Mouse (Mus musculus): ENCODE data around the gene Vangl1. TPM values are rescaled to one million over a fixed set of nuclear protein-coding genes. Genes with fewer than 3 reads are reported as not detected.

Gene Vangl1
- polyA plus RNA-seq, 1 experiment, result 7.7 TPM

- Histone ChIP-seq H3K4me3 (ENCODE audit: low read depth, low read length) (no peak overlapping the region), H3K27me3 (ENCODE audit: control insufficient read depth, insufficient read depth, low read length) (no peaks in the 10 kb centered on the region), H3K27ac (ENCODE audit: insufficient read depth, low read depth, low read length) (no peak overlapping the region), H3K36me3 (ENCODE audit: control insufficient read depth, insufficient read depth, low read length) (no peaks in the 10 kb centered on the region), H3K4me1 (ENCODE audit: control insufficient read depth, insufficient read depth, insufficient read length, low read length) (no peaks in the 10 kb centered on the region; the same call in 1 of the 2 replicates)
- WGBS, result 78% methylated on average over 6 of the region's 6 CpGs
- no peak for TF ChIP-seq POLR2A (IDR thresholded peaks at IDR 0.05; ENCODE audit: low read depth, low read length)
Measured at GRCm38 (mm10) chr3:102145645-102146386, 58.7 kb downstream of the Vangl1 start.

- WGBS, result 94% methylated on average over 4 of the region's 4 CpGs
- Histone ChIP-seq H3K36me3 (ENCODE audit: control insufficient read depth, insufficient read depth, low read length) (no peaks in the 10 kb centered on the region), H3K4me3 (ENCODE audit: low read depth, low read length) (no peak overlapping the region), H3K4me1 (ENCODE audit: control insufficient read depth, insufficient read depth, insufficient read length, low read length) (no peaks in the 10 kb centered on the region; the same call in 1 of the 2 replicates), H3K27me3 (ENCODE audit: control insufficient read depth, insufficient read depth, low read length) (no peaks in the 10 kb centered on the region), H3K27ac (ENCODE audit: insufficient read depth, low read depth, low read length) (no peak overlapping the region)
- TF ChIP-seq POLR2A (IDR thresholded peaks at IDR 0.05; ENCODE audit: low read depth, low read length) (no peak), CTCF (IDR thresholded peaks at IDR 0.05; ENCODE audit: extremely low read depth, insufficient read length, insufficient replicate concordance, low read depth, low read length) (no peak)
Measured at GRCm38 (mm10) chr3:102144401-102144800, 60.1 kb downstream of the Vangl1 start.

GRCm38 (mm10) chr3:102143536-102143935, 61.0 kb downstream of the Vangl1 start:
- H3K4me1 ChIP-seq (ENCODE audit: control insufficient read depth, insufficient read depth, insufficient read length, low read length), result no peaks in the 10 kb centered on the region
- no peaks in the 10 kb centered on the region for H3K27me3 ChIP-seq (ENCODE audit: control insufficient read depth, insufficient read depth, low read length)
- H3K4me3 ChIP-seq (ENCODE audit: low read depth, low read length), result no peak overlapping the region
- TF ChIP-seq CTCF (IDR thresholded peaks at IDR 0.05; ENCODE audit: extremely low read depth, insufficient read length, insufficient replicate concordance, low read depth, low read length) (no peak), POLR2A (IDR thresholded peaks at IDR 0.05; ENCODE audit: low read depth, low read length) (no peak)
- H3K36me3 ChIP-seq (ENCODE audit: control insufficient read depth, insufficient read depth, low read length), result no peaks in the 10 kb centered on the region
- no peak overlapping the region for H3K27ac ChIP-seq (ENCODE audit: insufficient read depth, low read depth, low read length)
- WGBS, result 83% methylated on average over 3 of the region's 3 CpGs

- TF ChIP-seq CTCF (IDR thresholded peaks at IDR 0.05; ENCODE audit: extremely low read depth, insufficient read length, insufficient replicate concordance, low read depth, low read length) (no peak), POLR2A (IDR thresholded peaks at IDR 0.05; ENCODE audit: low read depth, low read length) (no peak)
- no peaks in the 10 kb centered on the region for H3K4me1 ChIP-seq (ENCODE audit: control insufficient read depth, insufficient read depth, insufficient read length, low read length)
- H3K27ac ChIP-seq (ENCODE audit: insufficient read depth, low read depth, low read length), result no peak overlapping the region
- WGBS, result 56% methylated on average over 4 of the region's 4 CpGs
- H3K27me3 ChIP-seq (ENCODE audit: control insufficient read depth, insufficient read depth, low read length), result no peaks in the 10 kb centered on the region
- H3K36me3 ChIP-seq (ENCODE audit: control insufficient read depth, insufficient read depth, low read length), result no peaks in the 10 kb centered on the region
- no peak overlapping the region for H3K4me3 ChIP-seq (ENCODE audit: low read depth, low read length)
Measured at GRCm38 (mm10) chr3:102142947-102143346, 61.5 kb downstream of the Vangl1 start.

- TF ChIP-seq CTCF (IDR thresholded peaks at IDR 0.05; ENCODE audit: extremely low read depth, insufficient read length, insufficient replicate concordance, low read depth, low read length) (no peak), POLR2A (IDR thresholded peaks at IDR 0.05; ENCODE audit: low read depth, low read length) (no peak)
- WGBS, result 82% methylated on average over 6 of the region's 6 CpGs
- H3K27me3 ChIP-seq (ENCODE audit: control insufficient read depth, insufficient read depth, low read length), result no peaks in the 10 kb centered on the region
- no peaks in the 10 kb centered on the region for H3K4me1 ChIP-seq (ENCODE audit: control insufficient read depth, insufficient read depth, insufficient read length, low read length)
- no peaks in the 10 kb centered on the region for H3K36me3 ChIP-seq (ENCODE audit: control insufficient read depth, insufficient read depth, low read length)
- no peak overlapping the region for H3K4me3 ChIP-seq (ENCODE audit: low read depth, low read length)
- H3K27ac ChIP-seq (ENCODE audit: insufficient read depth, low read depth, low read length), result no peak overlapping the region
Measured at GRCm38 (mm10) chr3:102141893-102142292, 62.6 kb downstream of the Vangl1 start.

GRCm38 (mm10) chr3:102141451-102141850, 63.0 kb downstream of the Vangl1 start:
- Histone ChIP-seq H3K4me1 (ENCODE audit: control insufficient read depth, insufficient read depth, insufficient read length, low read length) (no peaks in the 10 kb centered on the region), H3K27ac (ENCODE audit: insufficient read depth, low read depth, low read length) (no peak overlapping the region), H3K4me3 (ENCODE audit: low read depth, low read length) (no peak overlapping the region), H3K27me3 (ENCODE audit: control insufficient read depth, insufficient read depth, low read length) (no peaks in the 10 kb centered on the region), H3K36me3 (ENCODE audit: control insufficient read depth, insufficient read depth, low read length) (no peaks in the 10 kb centered on the region)
- no peak for TF ChIP-seq CTCF (IDR thresholded peaks at IDR 0.05; ENCODE audit: extremely low read depth, insufficient read length, insufficient replicate concordance, low read depth, low read length)
- no peak for TF ChIP-seq POLR2A (IDR thresholded peaks at IDR 0.05; ENCODE audit: low read depth, low read length)
- WGBS, result 69% methylated on average over 2 of the region's 2 CpGs

- Histone ChIP-seq H3K27ac (ENCODE audit: insufficient read depth, low read depth, low read length) (no peak overlapping the region), H3K36me3 (ENCODE audit: control insufficient read depth, insufficient read depth, low read length) (no peaks in the 10 kb centered on the region), H3K4me1 (ENCODE audit: control insufficient read depth, insufficient read depth, insufficient read length, low read length) (no peaks in the 10 kb centered on the region), H3K27me3 (ENCODE audit: control insufficient read depth, insufficient read depth, low read length) (no peaks in the 10 kb centered on the region), H3K4me3 (ENCODE audit: low read depth, low read length) (no peak overlapping the region)
- no peak for TF ChIP-seq POLR2A (IDR thresholded peaks at IDR 0.05; ENCODE audit: low read depth, low read length)
- no peak for TF ChIP-seq CTCF (IDR thresholded peaks at IDR 0.05; ENCODE audit: extremely low read depth, insufficient read length, insufficient replicate concordance, low read depth, low read length)
- 79% methylated on average over 6 of the region's 6 CpGs for WGBS
Measured at GRCm38 (mm10) chr3:102140606-102141005, 63.9 kb downstream of the Vangl1 start.
